Mouse (Mus musculus): ENCODE results near the gene Arl2. TPM values are rescaled to one million over a fixed set of nuclear protein-coding genes. Genes with fewer than 3 reads are reported as not detected.

Gene Arl2
- polyA plus RNA-seq, 1 experiment from 2014 or later: 96.1 TPM

GRCm38 (mm10) chr19:6123330-6123729, 18.0 kb downstream of the Arl2 start:
- Histone ChIP-seq H3K4me2 (replicated peaks) (no peak overlapping the region), H3K9me3 (no peaks in the 10 kb centered on the region), H3K4me1 (peaks cover 15% of the 10 kb centered on the region), H3K27me3 (no peaks in the 10 kb centered on the region), H3K4me3 (no peak overlapping the region), H3K27ac (replicated peaks) (no peak overlapping the region), H3K9ac (replicated peaks) (no peak overlapping the region), H3K36me3 (no peaks in the 10 kb centered on the region; the same call in 1 of the 2 replicates)
- WGBS: 82% methylated on average over 8 of the region's 8 CpGs
- ATAC-seq (ENCODE audit: low FRiP score, low read depth): no peak

- H3K4me3 ChIP-seq: no peak overlapping the region
- no peak overlapping the region for H3K27ac ChIP-seq (replicated peaks)
- no peaks in the 10 kb centered on the region for H3K9me3 ChIP-seq
- no peak overlapping the region for H3K4me2 ChIP-seq (replicated peaks)
- H3K36me3 ChIP-seq: no peaks in the 10 kb centered on the region; the same call in 1 of the 2 replicates
- ATAC-seq (ENCODE audit: low FRiP score, low read depth): no peak
- H3K27me3 ChIP-seq: no peaks in the 10 kb centered on the region
- WGBS: 32% methylated on average over 15 of the region's 19 CpGs
- H3K4me1 ChIP-seq: peaks cover 21% of the 10 kb centered on the region
- no peak overlapping the region for H3K9ac ChIP-seq (replicated peaks)
Observed at GRCm38 (mm10) chr19:6121761-6122160, 19.6 kb downstream of the Arl2 start.

- peak; percentile 44 for ATAC-seq (ENCODE audit: low FRiP score, low read depth)
- Histone ChIP-seq H3K9ac (replicated peaks) (peak overlapping the region; percentile 91), H3K36me3 (peaks cover 24% of the 10 kb centered on the region), H3K4me3 (peak overlapping the region; percentile 89), H3K4me2 (replicated peaks) (peak overlapping the region; percentile 95), H3K9me3 (no peaks in the 10 kb centered on the region), H3K4me1 (peaks cover 25% of the 10 kb centered on the region), H3K27me3 (no peaks in the 10 kb centered on the region), H3K27ac (replicated peaks) (peak overlapping the region; percentile 96)
- under 1% methylated on average over 8 of the region's 8 CpGs for WGBS
Observed at GRCm38 (mm10) chr19:6118677-6119185, 22.6 kb downstream of the Arl2 start.

- Histone ChIP-seq H3K4me2 (replicated peaks) (peak within 1 kb of the TSS; percentile 95), H3K4me1 (peaks cover 25% of the 10 kb centered on the region), H3K27ac (replicated peaks) (peak within 1 kb of the TSS; percentile 96), H3K9ac (replicated peaks) (peak within 1 kb of the TSS; percentile 91), H3K4me3 (peak within 1 kb of the TSS; percentile 89), H3K9me3 (no peaks in the 10 kb centered on the region), H3K36me3 (peaks cover 24% of the 10 kb centered on the region), H3K27me3 (no peaks in the 10 kb centered on the region)
- ATAC-seq (ENCODE audit: low FRiP score, low read depth): peak; percentile 88
- WGBS: under 1% methylated on average over 62 of the region's 77 CpGs
Observed at GRCm38 (mm10) chr19:6117986-6118676, 23.2 kb downstream of the Arl2 start, which contains the start of gene Sac3d1. Sac3d1 (minus strand) TSS chr19:6118650.

GRCm38 (mm10) chr19:6117346-6117985, 23.9 kb downstream of the Arl2 start:
- H3K9ac ChIP-seq (replicated peaks): peak overlapping the region; percentile 91

GRCm38 (mm10) chr19:6116113-6116850, 25.1 kb downstream of the Arl2 start:
- Histone ChIP-seq H3K4me3 (0 out of 2 replicates have a peak overlapping the region, but pooled peaks have one; percentile 89), H3K4me2 (replicated peaks) (0 out of 2 replicates have a peak overlapping the region, but pooled peaks have one; percentile 95), H3K36me3 (peaks cover 24% of the 10 kb centered on the region), H3K9me3 (no peaks in the 10 kb centered on the region), H3K9ac (replicated peaks) (no peak overlapping the region), H3K27me3 (no peaks in the 10 kb centered on the region), H3K4me1 (peaks cover 23% of the 10 kb centered on the region), H3K27ac (replicated peaks) (no peak overlapping the region)
- WGBS: 94% methylated on average over 15 of the region's 15 CpGs
- ATAC-seq (ENCODE audit: low FRiP score, low read depth): no peak

More at GRCm38 (mm10) chr19:6117346-6117985, 23.9 kb downstream of the Arl2 start:
- ATAC-seq (ENCODE audit: low FRiP score, low read depth): no peak
- 5% methylated on average over 32 of the region's 32 CpGs for WGBS
- Histone ChIP-seq H3K4me3 (peak overlapping the region; percentile 89), H3K4me1 (peaks cover 25% of the 10 kb centered on the region), H3K9me3 (no peaks in the 10 kb centered on the region), H3K4me2 (replicated peaks) (peak overlapping the region; percentile 95), H3K36me3 (peaks cover 24% of the 10 kb centered on the region), H3K27ac (replicated peaks) (peak overlapping the region; percentile 96), H3K27me3 (no peaks in the 10 kb centered on the region)

- peaks cover 24% of the 10 kb centered on the region for H3K36me3 ChIP-seq
Observed at GRCm38 (mm10) chr19:6113116-6113515, 28.2 kb downstream of the Arl2 start.

GRCm38 (mm10) chr19:6105586-6105985, 35.8 kb downstream of the Arl2 start, which contains the start of gene Naaladl1:
Naaladl1 (plus strand) TSS chr19:6105782.
- no peaks in the 10 kb centered on the region for H3K36me3 ChIP-seq
- H3K9me3 ChIP-seq: no peaks in the 10 kb centered on the region
- no peak within 1 kb of the TSS for H3K4me3 ChIP-seq
- no peaks in the 10 kb centered on the region for H3K27me3 ChIP-seq
- no peak within 1 kb of the TSS for H3K9ac ChIP-seq (replicated peaks)
- H3K4me1 ChIP-seq: no peaks in the 10 kb centered on the region
- no peak within 1 kb of the TSS for H3K27ac ChIP-seq (replicated peaks)
- no peak within 1 kb of the TSS for H3K4me2 ChIP-seq (replicated peaks)
- 84% methylated on average over 7 of the region's 7 CpGs for WGBS
- no peak for ATAC-seq (ENCODE audit: low FRiP score, low read depth)

More at GRCm38 (mm10) chr19:6113116-6113515, 28.2 kb downstream of the Arl2 start:
- ATAC-seq (ENCODE audit: low FRiP score, low read depth): no peak
- Histone ChIP-seq H3K4me3 (no peak overlapping the region), H3K27me3 (no peaks in the 10 kb centered on the region), H3K27ac (replicated peaks) (no peak overlapping the region), H3K9me3 (no peaks in the 10 kb centered on the region), H3K9ac (replicated peaks) (no peak overlapping the region), H3K4me2 (replicated peaks) (no peak overlapping the region), H3K4me1 (peaks cover 12% of the 10 kb centered on the region)
- 72% methylated on average over 6 of the region's 6 CpGs for WGBS

GRCm38 (mm10) chr19:6104476-6104875, 36.9 kb downstream of the Arl2 start:
- no peak overlapping the region for H3K9ac ChIP-seq (replicated peaks)

GRCm38 (mm10) chr19:6102169-6102853, 39.0 kb downstream of the Arl2 start:
- no peaks in the 10 kb centered on the region for H3K4me1 ChIP-seq
- H3K9ac ChIP-seq (replicated peaks): no peak overlapping the region
- WGBS: 82% methylated on average over 6 of the region's 6 CpGs
- H3K4me2 ChIP-seq (replicated peaks): no peak overlapping the region
- H3K27ac ChIP-seq (replicated peaks): no peak overlapping the region
- ATAC-seq (ENCODE audit: low FRiP score, low read depth): no peak
- H3K36me3 ChIP-seq: peaks cover 2% of the 10 kb centered on the region; the same call in 1 of the 2 replicates
- H3K9me3 ChIP-seq: no peaks in the 10 kb centered on the region
- no peaks in the 10 kb centered on the region for H3K27me3 ChIP-seq
- no peak overlapping the region for H3K4me3 ChIP-seq

More at GRCm38 (mm10) chr19:6104476-6104875, 36.9 kb downstream of the Arl2 start:
- H3K4me1 ChIP-seq: no peaks in the 10 kb centered on the region
- no peaks in the 10 kb centered on the region for H3K9me3 ChIP-seq
- H3K4me3 ChIP-seq: no peak overlapping the region
- ATAC-seq (ENCODE audit: low FRiP score, low read depth): no peak
- no peak overlapping the region for H3K4me2 ChIP-seq (replicated peaks)
- no peak overlapping the region for H3K27ac ChIP-seq (replicated peaks)
- H3K36me3 ChIP-seq: 0 out of 2 replicates have a peak, but pooled peaks cover 2% of the 10 kb centered on the region
- H3K27me3 ChIP-seq: no peaks in the 10 kb centered on the region
- 71% methylated on average over 4 of the region's 4 CpGs for WGBS

GRCm38 (mm10) chr19:6101186-6101585, 40.2 kb downstream of the Arl2 start:
- no peak for ATAC-seq (ENCODE audit: low FRiP score, low read depth)
- WGBS: 83% methylated on average over 6 of the region's 6 CpGs

More at GRCm38 (mm10) chr19:6101186-6101585, 40.2 kb downstream of the Arl2 start:
- H3K4me2 ChIP-seq (replicated peaks): no peak overlapping the region
- no peaks in the 10 kb centered on the region for H3K9me3 ChIP-seq
- no peaks in the 10 kb centered on the region for H3K4me1 ChIP-seq
- H3K4me3 ChIP-seq: no peak overlapping the region
- H3K9ac ChIP-seq (replicated peaks): no peak overlapping the region
- H3K36me3 ChIP-seq: peaks cover 5% of the 10 kb centered on the region; the same call in 1 of the 2 replicates
- H3K27ac ChIP-seq (replicated peaks): no peak overlapping the region
- no peaks in the 10 kb centered on the region for H3K27me3 ChIP-seq
